Mouse (Mus musculus) brain, embryonic 18.5 days (tissue): Measurements from ENCODE around the gene Fndc1.

Experiments
- DNase-seq: peaks from one replicate; pipeline ENCODE4 v3.0.0-alpha.2; 2012; ENCODE audit warnings: low read depth, low spot score

Fndc1 gene

DNA sequence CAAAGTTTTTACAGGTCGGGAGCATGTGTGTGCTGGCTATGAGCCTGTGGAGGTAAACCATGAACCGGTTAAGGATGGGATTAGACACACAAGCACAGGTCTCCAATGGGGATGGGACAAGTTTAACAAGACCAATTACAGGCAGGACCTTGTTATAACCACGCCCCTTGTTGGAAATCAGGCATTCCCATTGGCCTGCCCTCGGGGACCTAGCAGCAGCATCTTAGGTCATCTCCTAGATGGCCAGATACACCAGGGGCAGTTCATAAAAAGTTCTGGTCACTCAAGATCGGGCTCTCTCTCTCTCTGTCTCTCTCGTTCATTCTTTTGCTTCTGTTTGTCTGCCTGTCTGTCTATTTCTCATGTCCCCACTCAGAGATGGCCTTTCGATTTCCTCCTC lies 6.9 kb downstream of the Fndc1 start:
- DNase-seq, result no peak

GRCm38 (mm10) chr17:7816602-7817001 lies 10.5 kb downstream of the Fndc1 start:
- DNase-seq, result no peak

- no peak for DNase-seq
Observed at GRCm38 (mm10) chr17:7814433-7814832, 12.7 kb downstream of the Fndc1 start.

GRCm38 (mm10) chr17:7808043-7808442 lies 19.1 kb downstream of the Fndc1 start:
- no peak for DNase-seq

DNA sequence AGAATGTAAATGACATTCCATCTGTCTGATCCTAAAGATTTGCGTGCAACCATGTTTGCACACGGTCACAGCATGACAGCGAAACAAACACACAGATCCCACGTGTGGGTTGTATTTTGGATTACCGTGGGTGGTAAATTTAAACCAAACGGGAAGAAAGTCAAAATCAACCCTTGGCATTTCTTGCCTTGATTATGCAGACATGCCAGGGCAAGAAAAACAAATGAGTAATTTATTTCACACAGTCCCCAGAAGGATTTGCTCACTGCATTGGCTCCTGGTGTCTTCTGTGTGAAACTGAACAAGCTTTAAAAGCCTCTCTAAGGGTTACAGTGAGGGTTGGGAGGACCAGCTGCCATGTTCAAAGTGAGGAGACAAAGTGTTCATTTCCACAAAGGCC lies 22.0 kb downstream of the Fndc1 start:
- DNase-seq, result no peak

- DNase-seq, result no peak
Observed at GRCm38 (mm10) chr17:7802483-7802882, 24.6 kb downstream of the Fndc1 start.

GRCm38 (mm10) chr17:7799894-7800293 lies 27.2 kb downstream of the Fndc1 start:
- DNase-seq, result no peak

GRCm38 (mm10) chr17:7795584-7795983 lies 31.5 kb downstream of the Fndc1 start:
- DNase-seq, result no peak

DNA sequence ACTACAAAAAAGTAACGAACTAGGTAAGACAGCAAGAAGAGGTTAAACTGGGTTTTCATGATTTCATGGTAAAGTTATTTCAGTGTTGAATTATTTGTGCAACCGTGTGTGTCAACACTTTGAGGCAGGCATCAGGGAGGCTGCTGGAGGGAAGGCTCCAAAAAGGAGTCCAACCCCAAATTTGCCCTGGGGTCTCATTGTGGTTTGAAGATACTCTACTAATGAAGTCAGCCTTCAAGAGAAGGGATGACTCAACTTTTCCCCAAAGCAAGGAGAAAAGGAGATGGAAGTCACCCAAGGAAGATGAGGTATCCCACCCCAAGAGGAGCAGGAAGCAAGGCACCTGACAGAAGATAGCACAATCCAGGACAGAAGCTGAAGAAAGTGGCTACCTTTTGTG lies 31.9 kb downstream of the Fndc1 start:
- DNase-seq, result no peak

GRCm38 (mm10) chr17:7794093-7794492 lies 33.0 kb downstream of the Fndc1 start:
- DNase-seq, result no peak

- no peak for DNase-seq
Observed at GRCm38 (mm10) chr17:7790512-7790911, 36.6 kb downstream of the Fndc1 start.

DNA sequence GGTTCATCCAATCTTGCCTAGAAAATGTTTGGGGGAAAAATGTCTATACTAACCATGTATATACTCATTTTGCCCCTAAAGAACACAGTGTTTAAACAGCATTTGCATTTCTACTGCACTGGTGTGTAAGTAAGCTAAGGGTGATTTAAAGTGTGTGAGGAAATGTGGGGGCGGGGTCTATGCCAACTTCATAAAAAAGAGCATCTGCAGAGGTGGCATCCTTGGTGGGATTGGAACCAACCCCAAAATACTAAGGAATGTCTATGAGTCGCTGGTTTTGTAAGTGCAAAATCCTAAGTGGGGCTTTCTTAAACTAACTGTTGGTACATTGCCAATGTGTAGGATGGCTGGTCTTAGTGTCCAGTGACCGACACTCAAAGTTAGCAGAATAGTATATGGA lies 53.0 kb downstream of the Fndc1 start:
- no peak for DNase-seq

DNA sequence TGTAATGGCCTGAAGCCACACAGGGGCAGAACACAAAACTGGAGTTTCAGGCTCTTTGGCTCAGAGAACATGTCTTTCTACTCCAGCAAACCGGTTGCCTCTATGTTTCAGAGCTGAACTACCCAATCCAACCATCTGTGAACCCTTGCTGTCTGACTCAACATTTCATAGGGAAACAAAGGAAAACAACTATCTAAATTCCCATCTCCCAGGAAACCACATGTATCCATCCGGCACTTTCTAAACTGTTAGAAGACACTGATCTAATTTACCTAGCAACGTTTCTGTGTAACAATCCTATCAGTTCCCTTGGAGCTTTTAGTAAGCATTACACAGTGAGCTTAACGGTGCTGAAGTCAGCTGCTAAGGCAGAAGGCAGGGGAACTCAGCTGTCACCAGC lies 67.3 kb downstream of the Fndc1 start:
- no peak for DNase-seq

- DNase-seq, result no peak
Observed at GRCm38 (mm10) chr17:7755001-7755400, 72.1 kb downstream of the Fndc1 start.

DNA sequence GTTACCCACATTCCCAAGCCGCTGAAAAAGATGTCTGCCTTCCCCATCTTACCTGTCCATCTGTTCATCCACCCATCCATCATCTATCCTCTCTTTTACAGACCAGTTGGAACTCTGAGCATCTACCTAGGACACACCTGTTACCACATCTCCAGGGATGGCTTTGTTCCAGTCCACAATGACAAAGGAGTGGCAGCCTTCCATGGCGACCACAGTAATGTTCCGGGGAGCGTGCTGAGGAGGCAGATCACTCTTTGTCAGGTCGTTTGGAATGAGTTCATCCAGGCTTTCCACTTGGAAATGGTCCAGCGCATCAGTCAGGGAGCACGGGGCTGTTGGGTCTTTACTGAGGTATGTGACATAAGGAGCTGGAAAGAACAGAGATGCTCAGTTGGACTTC lies 73.7 kb downstream of the Fndc1 start:
- no peak for DNase-seq

DNA sequence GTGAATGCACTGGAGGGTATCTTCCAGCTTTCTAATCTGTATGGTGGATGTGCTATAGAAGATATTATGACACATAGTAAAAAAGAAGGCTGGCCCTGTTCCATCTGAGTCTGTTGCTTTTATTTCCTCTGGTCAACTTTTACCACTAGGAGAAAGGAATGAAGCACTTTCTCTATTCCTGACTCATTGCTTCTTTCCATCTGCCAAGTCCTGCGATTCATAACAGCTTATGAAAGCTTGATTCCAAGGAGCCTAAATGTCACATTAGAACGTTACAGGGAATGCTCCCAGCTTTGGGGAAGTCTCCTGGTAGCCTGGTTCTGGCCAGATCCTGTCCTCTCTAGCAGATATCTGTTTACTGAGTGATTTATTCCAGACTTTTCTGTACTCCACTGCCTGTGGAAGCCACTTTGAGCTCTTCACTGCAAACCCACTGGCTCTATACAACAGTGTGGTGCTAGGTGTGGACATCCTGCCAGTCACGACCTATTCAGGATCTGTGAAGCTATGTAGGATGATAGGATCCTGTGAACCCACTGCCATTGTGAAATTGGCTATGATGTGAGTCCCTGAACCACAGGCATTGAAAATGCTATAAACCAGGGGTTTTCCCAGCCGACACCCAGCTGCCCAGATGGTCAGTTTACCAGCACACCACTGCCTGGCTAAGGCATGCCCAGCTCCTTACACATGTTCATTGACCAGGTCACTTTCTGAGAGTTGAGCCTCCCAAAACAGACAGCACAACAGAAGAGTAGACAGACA lies 77.9 kb downstream of the Fndc1 start:
- DNase-seq, result no peak

GRCm38 (mm10) chr17:7746841-7747240 lies 80.3 kb downstream of the Fndc1 start:
- DNase-seq, result no peak

- no peak for DNase-seq
Observed at GRCm38 (mm10) chr17:7744976-7745375, 82.1 kb downstream of the Fndc1 start.

DNA sequence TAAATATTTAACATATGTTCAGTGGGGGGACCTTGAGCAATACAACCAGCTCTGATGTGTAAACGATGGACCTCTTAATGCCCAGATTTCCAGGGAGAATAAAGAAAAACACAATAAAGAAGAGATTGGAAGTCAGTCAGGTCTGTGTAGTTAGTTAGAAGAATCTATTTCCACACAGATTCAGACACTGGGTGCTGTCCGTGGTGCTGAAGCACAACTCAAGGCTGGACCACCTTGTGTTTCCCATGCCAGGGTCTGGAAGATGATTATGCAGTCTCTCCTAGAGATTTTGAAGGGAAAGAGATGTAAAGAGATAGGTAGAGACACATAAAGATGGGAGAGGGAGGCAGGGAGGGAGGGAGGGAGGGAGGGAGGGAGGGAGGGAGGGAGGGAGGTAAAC lies 86.1 kb downstream of the Fndc1 start:
- no peak for DNase-seq

GRCm38 (mm10) chr17:7722991-7723390 lies 104.1 kb downstream of the Fndc1 start:
- DNase-seq, result no peak

DNA sequence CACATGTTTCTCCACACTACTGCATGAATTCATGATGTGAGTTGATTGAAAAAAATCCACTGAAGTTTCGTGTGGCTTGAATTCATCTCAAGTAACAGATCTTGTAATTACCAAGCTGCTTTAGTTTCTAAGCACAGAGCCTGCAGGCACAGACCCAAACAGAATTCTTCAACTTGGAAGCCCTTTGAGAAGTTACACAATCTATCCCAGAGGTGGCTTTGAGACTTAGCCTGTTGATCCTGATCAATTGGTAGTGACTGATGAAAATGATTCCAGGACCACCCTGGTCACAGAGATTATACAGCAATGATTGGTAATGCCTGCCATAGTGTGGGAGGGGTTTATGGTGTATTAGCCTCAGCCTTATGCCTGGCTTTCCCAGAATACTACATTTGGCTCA lies 108.2 kb downstream of the Fndc1 start:
- no peak for DNase-seq

DNA sequence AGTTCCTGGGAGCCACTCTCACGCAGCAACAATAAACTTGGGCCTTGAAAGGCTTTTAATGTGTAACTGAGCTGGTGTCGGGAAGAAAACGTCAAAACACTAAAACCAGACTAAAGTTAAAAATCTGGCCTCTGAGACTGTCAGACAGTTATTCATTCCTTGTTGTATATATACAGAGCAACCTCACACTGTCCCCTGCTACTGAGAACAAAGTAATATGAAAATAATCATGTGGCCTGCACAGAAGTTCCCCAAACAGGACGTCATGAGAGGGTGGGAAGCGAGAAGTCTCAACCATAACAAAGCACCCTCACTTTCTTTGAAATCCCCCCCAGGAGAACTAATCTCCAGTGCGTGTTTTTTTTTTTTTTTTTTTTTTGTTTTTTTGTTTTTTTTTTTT lies 109.2 kb downstream of the Fndc1 start:
- no peak for DNase-seq

DNA sequence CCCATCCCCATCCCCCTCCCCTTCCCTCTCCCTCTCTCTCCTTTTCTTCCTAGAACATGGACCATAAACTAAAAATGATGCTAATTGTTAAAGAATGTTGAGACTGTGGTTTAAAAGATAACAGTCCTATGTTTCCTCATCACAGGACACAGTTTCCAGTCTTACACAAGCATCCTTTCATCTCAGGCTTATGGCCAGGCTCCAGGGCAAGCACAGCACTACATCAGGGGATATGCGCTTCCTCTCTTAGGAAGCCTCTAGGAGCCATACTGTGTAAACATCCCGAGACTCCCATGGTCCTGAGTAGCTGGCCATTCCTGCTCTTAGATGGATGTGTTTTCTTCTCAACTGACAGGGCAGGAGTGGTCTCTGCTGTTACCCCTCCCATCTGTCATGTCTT lies 114.1 kb downstream of the Fndc1 start:
- DNase-seq, result no peak

DNA sequence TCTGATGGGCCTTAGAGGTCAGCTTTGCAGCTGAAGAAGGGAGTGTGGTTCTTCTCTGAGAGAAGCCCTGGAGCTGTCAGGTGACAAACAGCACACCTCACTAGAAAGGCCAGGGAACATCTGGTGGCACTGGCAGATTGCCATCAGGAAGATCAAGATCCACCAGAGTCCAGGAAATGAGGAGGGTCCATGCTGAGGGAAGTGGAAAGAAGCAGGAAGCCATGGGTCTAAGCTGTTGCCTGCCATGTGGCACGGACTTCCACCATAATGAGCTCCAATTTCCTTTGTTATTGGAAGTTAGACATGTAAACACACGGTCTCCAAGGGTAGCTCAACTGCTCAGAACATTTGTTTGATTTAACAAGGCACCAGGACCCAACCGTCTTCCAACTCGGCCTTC lies 120.0 kb downstream of the Fndc1 start:
- no peak for DNase-seq
